Mouse (Mus musculus) adrenal gland, adult 18-20 months (tissue): Measurements from ENCODE around the gene Riox1. TPM values are rescaled to one million over a fixed set of nuclear protein-coding genes. Genes with fewer than 3 reads are reported as not detected.

Experiments used
- total RNA-seq, 2 experiments: library from RNA; stranded (reverse); gene quantifications; 1 replicate in 1 of 2; 2 replicates in 1 of 2; pipeline ENCODE4 v1.2.3; 2021

Riox1 gene
- total RNA-seq, 2 experiments from 2014 or later, result 15.2 to 16.4 TPM

Other genes with a start within 250 kb of the Riox1 start
- 1 to 10 TPM; 2.3 to 2.8 TPM for gene Papln, start 187.0 kb upstream of the Riox1 start, total RNA-seq
- gene Numb, start 28.7 kb upstream of the Riox1 start, total RNA-seq, result 10 to 100 TPM; 51.9 to 57.5 TPM
- gene Heatr4, start 34.2 kb downstream of the Riox1 start, total RNA-seq, result not detected
- 10 to 100 TPM; 19.2 to 38.5 TPM for gene Acot2, start 37.3 kb downstream of the Riox1 start, total RNA-seq
- gene Acot1, start 58.9 kb downstream of the Riox1 start, total RNA-seq, result 10 to 100 TPM in 1 of 2 experiments, 1 to 10 TPM in 1; 8.5 to 12.6 TPM
- gene Acot4, start 87.8 kb downstream of the Riox1 start, total RNA-seq, result 1 to 10 TPM; 1.7 to 3.7 TPM
- gene Gm49366, start 88.3 kb downstream of the Riox1 start, total RNA-seq, result not detected
- 1 to 10 TPM in 1 of 2 experiments, not detected in 1; 1.3 TPM for gene Acot3, start 101.5 kb downstream of the Riox1 start, total RNA-seq
- under 1 TPM; 0.22 to 0.46 TPM for gene Acot5, start 118.7 kb downstream of the Riox1 start, total RNA-seq
- gene Acot6, start 150.0 kb downstream of the Riox1 start, total RNA-seq, result 1 to 10 TPM; 3.4 to 5.4 TPM
- 10 to 100 TPM; 15.5 to 16.8 TPM for gene Dnal1, start 163.8 kb downstream of the Riox1 start, total RNA-seq
- gene Pnma1, start 197.9 kb downstream of the Riox1 start, total RNA-seq, result under 1 TPM; 0.26 to 0.36 TPM